Mouse (Mus musculus) heart, embryonic 11.5 days (tissue): ENCODE results near the gene Ctnnd2. TPM values are rescaled to one million over a fixed set of nuclear protein-coding genes. Genes with fewer than 3 reads are reported as not detected.

ENCODE experiments used
- ATAC-seq: fragments of 200-750 bp; cut with Nextera tagmentation; replicated peaks from 2 replicates; pipeline ENCODE4 v1.8.0; 2017; ENCODE audit warnings: moderate library complexity; ENCODE audit not compliant: insufficient number of reproducible peaks, low FRiP score, low TSS enrichment
- H3K27ac ChIP-seq: fragments of 300-500 bp; sonication (generic); 2 replicates; pipeline ENCODE4 v1.5.1; 2014; ENCODE audit warnings: mild to moderate bottlenecking, low read depth, low read length
- H3K27me3 ChIP-seq: fragments of 300-500 bp; sonication (generic); 2 replicates; pipeline ENCODE4 v1.6.1; 2014; ENCODE audit warnings: mild to moderate bottlenecking, low read length, mixed read lengths; ENCODE audit not compliant: control insufficient read depth, insufficient read depth
- H3K36me3 ChIP-seq: fragments of 300-500 bp; sonication (generic); 2 replicates; pipeline ENCODE4 v1.6.1; 2014; ENCODE audit warnings: mild to moderate bottlenecking, low read length, moderate library complexity, mixed read lengths; ENCODE audit not compliant: control insufficient read depth, insufficient read depth
- H3K4me1 ChIP-seq: fragments of 300-500 bp; sonication (generic); 2 replicates; pipeline ENCODE4 v1.6.1; 2014; ENCODE audit warnings: low read length; ENCODE audit not compliant: control insufficient read depth, insufficient read depth
- H3K4me2 ChIP-seq: fragments of 300-500 bp; sonication (generic); 2 replicates; pipeline ENCODE4 v1.6.1; 2014; ENCODE audit warnings: mild to moderate bottlenecking, moderate library complexity
- H3K4me3 ChIP-seq: fragments of 300-500 bp; sonication (generic); 2 replicates; pipeline ENCODE4 v1.5.1; 2014; ENCODE audit warnings: low read depth, low read length
- H3K9ac ChIP-seq: fragments of 300-500 bp; sonication (generic); 2 replicates; pipeline ENCODE4 v1.6.1; 2014; ENCODE audit warnings: mild to moderate bottlenecking, low read depth, low read length, moderate library complexity
- H3K9me3 ChIP-seq: fragments of 300-500 bp; sonication (generic); replicated peaks from 2 replicates; pipeline ENCODE4 v1.6.1; 2016; ENCODE audit warnings: low read length; ENCODE audit not compliant: control insufficient read depth
- WGBS: fragments of 180-500 bp; shearing (Covaris S2); extraction: QIAGEN DNeasy Blood & Tissue Kit; methylation state at CpG from one replicate; pipeline ENCODE4 v1.1.7; 2014; ENCODE audit not compliant: insufficient replicate concordance; 5-methylcytosine and 5-hydroxymethylcytosine counted together
- polyA plus RNA-seq: library from polyadenylated mRNA; unstranded; fragments of >200 nt; fragmentation: Nextera tagmentation; extraction: Ambion mirVana; gene quantifications from 2 replicates; pipeline ENCODE4 v1.2.1, GENCODE M21; 2014

Ctnnd2 gene
- polyA plus RNA-seq, 1 experiment from 2014 or later = 2.1 TPM

GRCm38 (mm10) chr15:30384386-30384785 is 212.0 kb downstream of the Ctnnd2 start:
- H3K4me3 ChIP-seq = no peak overlapping the region
- no peaks in the 10 kb centered on the region for H3K9me3 ChIP-seq
- no peaks in the 10 kb centered on the region for H3K36me3 ChIP-seq
- no peak overlapping the region for H3K27ac ChIP-seq
- H3K9ac ChIP-seq = no peak overlapping the region
- no peak overlapping the region for H3K4me2 ChIP-seq
- no peak for ATAC-seq
- no peaks in the 10 kb centered on the region for H3K4me1 ChIP-seq
- 81% methylated on average over 5 of the region's 5 CpGs for WGBS
- no peaks in the 10 kb centered on the region for H3K27me3 ChIP-seq

GRCm38 (mm10) chr15:30386489-30386888 is 214.1 kb downstream of the Ctnnd2 start:
- Histone ChIP-seq H3K27ac (no peak overlapping the region), H3K27me3 (no peaks in the 10 kb centered on the region), H3K9ac (no peak overlapping the region), H3K4me2 (no peak overlapping the region), H3K4me1 (no peaks in the 10 kb centered on the region), H3K9me3 (no peaks in the 10 kb centered on the region), H3K4me3 (no peak overlapping the region), H3K36me3 (no peaks in the 10 kb centered on the region)
- no peak for ATAC-seq

DNA sequence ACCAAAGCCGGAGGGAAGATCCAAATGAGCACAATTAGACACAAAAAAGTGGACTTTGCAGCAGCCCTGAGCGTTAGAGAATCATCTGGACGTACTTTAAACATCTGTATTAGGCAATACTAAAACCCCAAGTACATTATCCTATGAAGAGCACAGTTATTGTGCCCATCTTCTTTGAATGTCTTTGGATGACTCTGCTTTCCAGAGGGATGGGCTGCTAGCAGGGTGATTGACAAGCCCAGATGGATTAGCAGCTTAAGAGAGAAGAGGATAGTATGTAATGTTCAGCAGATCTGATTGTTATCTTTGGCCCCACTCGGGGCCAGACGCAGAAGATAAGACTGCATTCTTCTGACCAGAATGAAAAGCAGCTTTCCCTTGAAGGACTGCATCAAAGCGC is 214.9 kb downstream of the Ctnnd2 start:
- Histone ChIP-seq H3K27ac (no peak overlapping the region), H3K4me3 (no peak overlapping the region), H3K9ac (no peak overlapping the region), H3K9me3 (no peaks in the 10 kb centered on the region), H3K4me1 (no peaks in the 10 kb centered on the region), H3K36me3 (no peaks in the 10 kb centered on the region), H3K4me2 (no peak overlapping the region), H3K27me3 (no peaks in the 10 kb centered on the region)
- WGBS = 35% methylated on average over 6 of the region's 6 CpGs
- no peak for ATAC-seq

GRCm38 (mm10) chr15:30401111-30401510 is 228.7 kb downstream of the Ctnnd2 start:
- no peaks in the 10 kb centered on the region for H3K9me3 ChIP-seq
- no peaks in the 10 kb centered on the region for H3K36me3 ChIP-seq
- H3K4me2 ChIP-seq = no peak overlapping the region
- H3K9ac ChIP-seq = no peak overlapping the region
- no peak overlapping the region for H3K4me3 ChIP-seq
- no peaks in the 10 kb centered on the region for H3K27me3 ChIP-seq
- ATAC-seq = no peak
- H3K4me1 ChIP-seq = no peaks in the 10 kb centered on the region
- H3K27ac ChIP-seq = no peak overlapping the region
- 87% methylated on average over 4 of the region's 4 CpGs for whole genome bisulfite sequencing

- no peaks in the 10 kb centered on the region for H3K27me3 ChIP-seq
- no peak overlapping the region for H3K27ac ChIP-seq
- no peaks in the 10 kb centered on the region for H3K36me3 ChIP-seq
- 3% methylated on average over 1 of the region's 1 CpGs for WGBS
- no peak for ATAC-seq
- H3K4me3 ChIP-seq = no peak overlapping the region
- H3K4me1 ChIP-seq = no peaks in the 10 kb centered on the region
- no peak overlapping the region for H3K9ac ChIP-seq
- H3K4me2 ChIP-seq = no peak overlapping the region
- H3K9me3 ChIP-seq = no peaks in the 10 kb centered on the region
Observed at GRCm38 (mm10) chr15:30406254-30406653, 233.9 kb downstream of the Ctnnd2 start.

DNA sequence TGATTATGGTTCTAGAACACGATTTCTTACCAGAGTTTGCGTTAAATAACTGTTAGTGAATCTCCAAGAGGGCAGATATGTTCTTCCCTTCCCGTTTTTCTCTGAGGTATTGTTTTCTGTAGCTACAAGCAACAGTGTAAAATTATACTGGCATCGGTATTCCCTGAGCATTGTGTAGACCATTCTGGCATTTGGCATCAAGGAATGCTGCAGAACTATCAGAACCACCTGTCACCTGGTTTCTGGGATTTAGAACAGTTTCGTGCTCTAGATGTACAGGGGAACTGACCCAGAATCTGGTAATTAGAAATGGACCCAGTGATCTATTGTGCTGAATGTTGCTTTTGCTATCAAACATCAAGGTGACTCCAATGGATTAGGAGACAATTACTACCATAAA is 250.8 kb downstream of the Ctnnd2 start:
- Histone ChIP-seq H3K36me3 (no peaks in the 10 kb centered on the region), H3K27ac (no peak overlapping the region), H3K9me3 (no peaks in the 10 kb centered on the region), H3K4me3 (no peak overlapping the region), H3K4me1 (no peaks in the 10 kb centered on the region), H3K9ac (no peak overlapping the region), H3K4me2 (no peak overlapping the region), H3K27me3 (no peaks in the 10 kb centered on the region)
- 80% methylated on average over 5 of the region's 5 CpGs for WGBS
- no peak for ATAC-seq

DNA sequence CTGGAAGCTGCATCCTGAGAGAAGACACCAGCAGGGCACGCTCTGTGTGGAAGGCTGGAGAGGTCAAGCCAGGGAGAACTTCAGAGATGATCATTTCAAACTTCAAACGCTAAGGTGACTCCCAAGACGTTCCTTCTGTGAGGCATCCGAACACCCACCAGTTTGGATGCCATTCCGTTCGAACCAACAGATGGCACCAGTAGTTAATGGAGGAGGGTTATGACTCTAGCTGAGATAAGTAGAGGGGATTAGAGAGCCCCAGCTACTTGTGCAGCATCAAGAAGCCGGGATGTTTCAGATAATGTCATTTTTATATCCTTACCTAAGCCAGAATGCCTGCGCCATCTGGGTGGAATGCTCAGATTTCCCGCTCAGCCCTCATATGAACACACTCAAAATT is 251.9 kb downstream of the Ctnnd2 start:
- WGBS = 63% methylated on average over 9 of the region's 9 CpGs
- H3K4me1 ChIP-seq = no peaks in the 10 kb centered on the region
- no peak overlapping the region for H3K4me2 ChIP-seq
- no peaks in the 10 kb centered on the region for H3K36me3 ChIP-seq
- ATAC-seq = no peak
- H3K4me3 ChIP-seq = no peak overlapping the region
- H3K27me3 ChIP-seq = no peaks in the 10 kb centered on the region
- no peaks in the 10 kb centered on the region for H3K9me3 ChIP-seq
- H3K27ac ChIP-seq = no peak overlapping the region
- H3K9ac ChIP-seq = no peak overlapping the region

DNA sequence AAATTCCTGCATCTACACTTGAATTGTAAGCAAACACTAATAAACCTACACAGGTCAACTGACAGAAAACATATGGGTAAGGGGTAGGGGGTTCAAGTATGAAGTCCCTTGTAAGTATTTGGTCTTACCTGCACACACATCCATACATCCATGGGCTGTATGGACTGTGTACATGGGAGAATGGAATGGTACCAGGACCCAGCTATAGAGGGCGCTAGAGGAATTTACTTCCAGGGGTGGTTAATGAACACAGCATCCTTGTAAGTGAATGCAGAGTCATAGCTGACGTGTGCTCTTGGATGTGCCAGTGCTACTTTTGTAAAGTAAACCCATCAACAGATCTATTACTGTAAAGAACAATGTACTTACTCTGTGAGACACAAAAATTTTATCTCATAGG is 254.9 kb downstream of the Ctnnd2 start:
- H3K4me2 ChIP-seq = no peak overlapping the region
- no peaks in the 10 kb centered on the region for H3K9me3 ChIP-seq
- no peak overlapping the region for H3K27ac ChIP-seq
- H3K27me3 ChIP-seq = no peaks in the 10 kb centered on the region
- 23% methylated on average over 2 of the region's 2 CpGs for WGBS
- no peak overlapping the region for H3K4me3 ChIP-seq
- H3K4me1 ChIP-seq = no peaks in the 10 kb centered on the region
- no peak overlapping the region for H3K9ac ChIP-seq
- no peaks in the 10 kb centered on the region for H3K36me3 ChIP-seq
- no peak for ATAC-seq

DNA sequence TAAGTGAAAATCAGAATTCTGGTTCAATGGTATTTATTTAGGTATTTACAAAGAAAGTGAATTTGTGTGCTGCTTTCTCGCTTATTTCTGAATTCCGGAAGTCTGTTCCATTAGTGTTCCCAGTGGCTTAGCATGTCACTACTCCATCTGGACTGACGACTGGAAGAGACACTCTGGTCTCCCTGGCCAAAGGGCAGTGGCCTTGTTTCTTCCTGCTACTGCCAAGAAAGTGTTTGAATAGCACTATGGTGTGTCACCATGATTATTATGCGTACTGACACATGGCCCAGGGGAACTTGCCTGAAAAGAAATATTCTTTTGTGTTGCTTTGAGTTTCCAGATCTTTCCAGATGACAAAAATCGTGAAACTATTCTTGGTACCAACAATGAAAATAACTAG is 266.7 kb downstream of the Ctnnd2 start:
- Histone ChIP-seq H3K4me3 (no peak overlapping the region), H3K27ac (no peak overlapping the region), H3K4me2 (no peak overlapping the region), H3K36me3 (no peaks in the 10 kb centered on the region), H3K9ac (no peak overlapping the region), H3K9me3 (no peaks in the 10 kb centered on the region), H3K27me3 (no peaks in the 10 kb centered on the region), H3K4me1 (no peaks in the 10 kb centered on the region)
- no peak for ATAC-seq
- WGBS = 76% methylated on average over 5 of the region's 5 CpGs
